Mouse (Mus musculus): ENCODE measurements around the gene B4galt2. TPM values are rescaled to one million over a fixed set of nuclear protein-coding genes. Genes with fewer than 3 reads are reported as not detected.

The B4galt2 gene
- polyA plus RNA-seq, 1 experiment from 2014 or later, result 45.5 TPM

DNA sequence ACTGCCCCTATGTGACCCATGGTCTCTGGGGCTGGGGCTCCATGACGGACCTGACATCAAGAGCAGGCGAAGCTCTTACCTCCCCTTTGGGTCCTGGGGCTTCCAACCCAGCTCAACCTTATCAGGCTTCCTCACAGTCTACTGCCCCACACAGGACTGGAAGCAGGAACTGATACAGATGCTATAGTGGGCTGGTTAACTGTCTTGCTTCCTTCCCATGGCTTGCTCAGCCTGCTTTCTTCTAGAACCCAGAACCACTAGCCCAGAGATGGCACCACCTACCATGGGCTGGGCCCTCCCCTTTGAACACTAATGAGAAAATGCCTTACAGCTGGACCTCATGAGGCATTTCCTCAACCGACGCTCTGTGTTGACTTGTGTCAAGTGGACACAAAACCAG, 34.1 kb upstream of the B4galt2 start:
- ATAC-seq (ENCODE audit: low read depth), result no peak
- Histone ChIP-seq H3K4me1 (replicated peaks) (peaks cover 31% of the 10 kb centered on the region), H3K27ac (replicated peaks) (no peak overlapping the region), H3K9me3 (no peaks in the 10 kb centered on the region), H3K9ac (no peak overlapping the region), H3K4me3 (no peak overlapping the region), H3K36me3 (0 out of 2 replicates have a peak, but pooled peaks cover under 1% of the 10 kb centered on the region), H3K4me2 (no peak overlapping the region), H3K27me3 (no peaks in the 10 kb centered on the region; the same call in 1 of the 2 replicates)
- WGBS, result 95% methylated on average over 4 of the region's 4 CpGs

DNA sequence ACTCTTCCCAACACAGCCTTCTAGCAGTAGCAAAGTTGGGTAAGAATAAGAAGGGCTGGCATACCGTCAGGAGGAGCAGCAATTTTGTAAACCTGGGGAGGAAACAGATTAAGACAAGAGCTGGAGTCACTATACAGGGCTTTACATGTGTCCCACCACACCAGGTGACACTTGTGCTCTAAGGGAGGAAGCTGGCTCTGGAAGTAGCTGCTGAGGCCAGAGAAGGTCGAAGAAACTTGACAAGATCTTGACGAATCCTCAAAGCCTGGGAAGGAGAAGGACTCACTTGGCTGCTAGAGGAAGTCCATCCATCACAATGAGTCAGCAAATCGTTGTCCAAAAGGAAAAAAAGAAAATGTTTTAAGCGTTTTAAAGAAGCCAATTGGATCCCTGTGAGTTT, 33.1 kb upstream of the B4galt2 start:
- H3K36me3 ChIP-seq, result peaks cover 10% of the 10 kb centered on the region
- ATAC-seq (ENCODE audit: low read depth), result no peak
- no peaks in the 10 kb centered on the region for H3K9me3 ChIP-seq
- no peak overlapping the region for H3K9ac ChIP-seq
- WGBS, result 88% methylated on average over 5 of the region's 5 CpGs
- no peaks in the 10 kb centered on the region; the same call in 1 of the 2 replicates for H3K27me3 ChIP-seq
- no peak overlapping the region for H3K27ac ChIP-seq (replicated peaks)
- H3K4me2 ChIP-seq, result peak overlapping the region; percentile 100
- peaks cover 41% of the 10 kb centered on the region for H3K4me1 ChIP-seq (replicated peaks)
- H3K4me3 ChIP-seq, result no peak overlapping the region

- peak overlapping the region; percentile 100 for H3K4me2 ChIP-seq
- 5% methylated on average over 19 of the region's 19 CpGs for WGBS
- H3K27me3 ChIP-seq, result no peaks in the 10 kb centered on the region
- peak overlapping the region; percentile 63 for H3K4me3 ChIP-seq
- no peaks in the 10 kb centered on the region for H3K9me3 ChIP-seq
- ATAC-seq (ENCODE audit: low read depth), result no peak
- H3K9ac ChIP-seq, result peak overlapping the region; percentile 96
- H3K27ac ChIP-seq (replicated peaks), result peak overlapping the region; percentile 85
- peaks cover 49% of the 10 kb centered on the region for H3K4me1 ChIP-seq (replicated peaks)
- peaks cover 18% of the 10 kb centered on the region for H3K36me3 ChIP-seq
Observed at GRCm38 (mm10) chr4:117915489-117916105, 32.3 kb upstream of the B4galt2 start.

DNA sequence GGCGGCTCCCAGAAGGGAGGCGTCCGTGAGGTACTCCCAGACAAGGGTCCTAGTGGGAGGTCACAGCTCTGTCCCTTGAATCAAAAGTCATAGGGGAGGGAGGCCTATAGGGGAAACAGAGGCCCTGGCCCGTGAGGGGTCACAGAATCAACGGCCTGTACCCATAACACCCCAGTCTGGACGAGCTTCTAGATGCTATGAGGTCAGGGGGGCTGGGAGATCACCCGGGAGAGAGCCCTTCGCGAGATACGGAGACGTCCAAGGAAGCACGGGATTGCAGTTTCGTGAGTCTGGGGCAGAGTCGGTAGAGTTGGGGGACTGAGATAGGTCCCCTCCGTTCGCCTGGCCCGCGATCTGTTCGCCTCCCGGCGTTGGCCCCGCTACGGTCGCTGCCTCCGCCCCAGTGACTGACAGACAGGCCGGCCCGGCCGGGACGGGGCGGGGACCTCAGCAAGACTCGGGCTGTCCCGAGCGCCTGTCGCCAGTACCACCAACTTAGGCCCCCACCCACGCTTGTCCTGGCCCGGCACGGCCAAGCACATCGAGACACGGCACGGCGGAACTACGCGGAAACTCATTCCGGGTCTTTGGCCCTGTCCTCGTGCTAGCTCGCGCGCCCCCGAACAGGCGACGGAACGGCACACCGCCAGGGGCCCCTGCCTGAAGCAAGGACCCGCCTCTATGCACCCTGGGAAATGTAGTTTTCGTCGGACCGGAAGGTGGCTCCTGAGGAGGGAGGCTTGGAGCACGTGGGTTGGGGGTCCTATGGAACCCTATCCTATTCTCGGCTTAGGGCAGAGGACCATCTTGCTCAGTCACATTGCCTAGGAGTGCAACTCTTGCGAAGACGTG, 31.5 kb upstream of the B4galt2 start, which contains the start of gene Ipo13:
Ipo13 (minus strand) TSS at position 409 of the 852 bp plus-strand sequence.
- WGBS, result under 1% methylated on average over 61 of the region's 61 CpGs

DNA sequence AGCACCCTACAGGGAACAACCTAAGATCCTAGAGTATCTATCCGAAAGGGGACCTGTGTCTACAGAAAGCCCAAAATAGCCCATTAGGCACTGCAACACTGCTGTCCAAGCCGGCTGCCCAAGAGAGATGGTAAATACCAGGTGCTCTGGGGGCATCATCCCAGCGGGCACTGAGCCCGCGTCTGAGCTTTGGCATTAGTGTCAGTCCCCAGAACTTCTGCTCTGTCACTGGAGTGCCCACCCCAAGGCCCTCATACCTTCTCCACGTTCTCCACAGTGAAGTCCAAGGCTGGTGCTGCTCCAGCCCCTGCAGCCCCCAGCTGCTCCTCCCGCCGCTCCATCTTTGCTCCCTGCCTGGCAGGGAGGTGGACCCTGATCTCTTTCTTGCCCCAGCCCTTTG, 30.7 kb upstream of the B4galt2 start:
- H3K27me3 ChIP-seq, result no peaks in the 10 kb centered on the region
- H3K9me3 ChIP-seq, result no peaks in the 10 kb centered on the region
- H3K9ac ChIP-seq, result peak overlapping the region; percentile 96
- 17% methylated on average over 8 of the region's 8 CpGs for WGBS
- peaks cover 64% of the 10 kb centered on the region for H3K4me1 ChIP-seq (replicated peaks)
- peaks cover 23% of the 10 kb centered on the region for H3K36me3 ChIP-seq
- H3K4me3 ChIP-seq, result peak overlapping the region; percentile 63
- H3K4me2 ChIP-seq, result peak overlapping the region; percentile 100
- H3K27ac ChIP-seq (replicated peaks), result 0 out of 2 replicates have a peak overlapping the region, but pooled peaks have one; percentile 85
- ATAC-seq (ENCODE audit: low read depth), result no peak

More for the DNA sequence above, 31.5 kb upstream of the B4galt2 start, which contains the start of gene Ipo13:
- Histone ChIP-seq H3K4me1 (replicated peaks) (peaks cover 56% of the 10 kb centered on the region), H3K4me3 (peak within 1 kb of the TSS; percentile 63), H3K27me3 (no peaks in the 10 kb centered on the region), H3K9ac (peak within 1 kb of the TSS; percentile 96), H3K9me3 (no peaks in the 10 kb centered on the region), H3K4me2 (peak within 1 kb of the TSS; percentile 100), H3K36me3 (peaks cover 23% of the 10 kb centered on the region), H3K27ac (replicated peaks) (peak within 1 kb of the TSS; percentile 85)
- ATAC-seq (ENCODE audit: low read depth), result peak; percentile 96

GRCm38 (mm10) chr4:117913421-117913820, 30.1 kb upstream of the B4galt2 start:
- peaks cover 70% of the 10 kb centered on the region for H3K4me1 ChIP-seq (replicated peaks)
- H3K27me3 ChIP-seq, result no peaks in the 10 kb centered on the region
- H3K4me3 ChIP-seq, result peak overlapping the region; percentile 63
- peak overlapping the region; percentile 100 for H3K4me2 ChIP-seq
- no peak overlapping the region for H3K27ac ChIP-seq (replicated peaks)
- no peak for ATAC-seq (ENCODE audit: low read depth)
- no peaks in the 10 kb centered on the region for H3K9me3 ChIP-seq
- peaks cover 23% of the 10 kb centered on the region for H3K36me3 ChIP-seq
- peak overlapping the region; percentile 96 for H3K9ac ChIP-seq
- WGBS, result 50% methylated on average over 3 of the region's 3 CpGs

- H3K4me1 ChIP-seq (replicated peaks), result peaks cover 77% of the 10 kb centered on the region
- H3K36me3 ChIP-seq, result peaks cover 23% of the 10 kb centered on the region
- no peak overlapping the region for H3K27ac ChIP-seq (replicated peaks)
- peak overlapping the region; percentile 100 for H3K4me2 ChIP-seq
- H3K9me3 ChIP-seq, result no peaks in the 10 kb centered on the region
- H3K4me3 ChIP-seq, result peak overlapping the region; percentile 63
- peak overlapping the region; percentile 96 for H3K9ac ChIP-seq
- no peak for ATAC-seq (ENCODE audit: low read depth)
- 52% methylated on average over 7 of the region's 7 CpGs for WGBS
- H3K27me3 ChIP-seq, result no peaks in the 10 kb centered on the region
Observed at GRCm38 (mm10) chr4:117912685-117913273, 29.5 kb upstream of the B4galt2 start.

GRCm38 (mm10) chr4:117912131-117912561, 28.9 kb upstream of the B4galt2 start:
- WGBS, result 90% methylated on average over 13 of the region's 13 CpGs
- Histone ChIP-seq H3K9me3 (no peaks in the 10 kb centered on the region), H3K9ac (peak overlapping the region; percentile 96; the same call in 1 of the 2 replicates), H3K36me3 (peaks cover 23% of the 10 kb centered on the region), H3K4me2 (peak overlapping the region; percentile 100), H3K4me3 (0 out of 2 replicates have a peak overlapping the region, but pooled peaks have one; percentile 63), H3K27me3 (no peaks in the 10 kb centered on the region), H3K27ac (replicated peaks) (no peak overlapping the region), H3K4me1 (replicated peaks) (peaks cover 81% of the 10 kb centered on the region)
- no peak for ATAC-seq (ENCODE audit: low read depth)

DNA sequence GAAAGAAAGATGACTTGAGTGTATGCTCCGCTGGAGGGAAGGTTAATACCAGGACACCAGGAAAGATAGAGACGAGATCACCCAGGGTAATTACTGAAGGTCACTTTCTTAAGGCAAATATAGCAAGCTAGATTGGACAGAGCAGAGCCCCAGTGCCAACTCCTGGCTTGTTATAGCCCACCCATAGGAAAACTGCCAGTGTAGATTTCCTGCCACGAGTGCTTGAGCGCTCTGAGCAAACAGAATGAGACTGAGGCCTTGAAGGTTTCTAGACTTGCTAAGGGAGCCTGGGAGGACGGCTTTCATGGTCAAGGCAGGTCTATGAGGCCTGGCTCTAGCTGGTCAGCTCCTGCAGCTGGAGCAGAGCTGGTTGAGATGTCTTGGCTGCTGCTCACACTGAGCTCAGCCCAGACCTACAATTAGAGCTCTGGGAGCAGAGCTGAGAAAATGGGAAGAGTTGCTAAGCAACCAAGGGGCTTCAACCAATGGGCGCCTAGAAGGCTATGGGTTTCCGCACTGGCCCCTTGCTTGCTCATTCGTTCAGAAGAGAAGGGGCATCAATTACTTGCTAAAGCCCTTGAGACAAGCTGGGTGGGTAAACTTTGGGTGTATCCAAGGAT, 25.7 kb upstream of the B4galt2 start:
- WGBS, result 50% methylated on average over 8 of the region's 8 CpGs
- Histone ChIP-seq H3K9ac (peak overlapping the region; percentile 60), H3K4me2 (peak overlapping the region; percentile 56), H3K4me1 (replicated peaks) (peaks cover 65% of the 10 kb centered on the region), H3K27me3 (no peaks in the 10 kb centered on the region), H3K9me3 (no peaks in the 10 kb centered on the region), H3K4me3 (peak overlapping the region; percentile 24), H3K36me3 (peaks cover 46% of the 10 kb centered on the region), H3K27ac (replicated peaks) (peak overlapping the region; percentile 89)
- ATAC-seq (ENCODE audit: low read depth), result peak; percentile 86

GRCm38 (mm10) chr4:117906196-117906595, 22.9 kb upstream of the B4galt2 start:
- Histone ChIP-seq H3K4me3 (no peak overlapping the region), H3K9ac (no peak overlapping the region), H3K4me2 (no peak overlapping the region), H3K27ac (replicated peaks) (no peak overlapping the region), H3K9me3 (no peaks in the 10 kb centered on the region), H3K36me3 (peaks cover 62% of the 10 kb centered on the region), H3K27me3 (no peaks in the 10 kb centered on the region), H3K4me1 (replicated peaks) (peaks cover 38% of the 10 kb centered on the region)
- no peak for ATAC-seq (ENCODE audit: low read depth)
- WGBS, result 91% methylated on average over 3 of the region's 3 CpGs

GRCm38 (mm10) chr4:117904761-117905160, 21.5 kb upstream of the B4galt2 start:
- Histone ChIP-seq H3K27me3 (no peaks in the 10 kb centered on the region), H3K27ac (replicated peaks) (no peak overlapping the region), H3K4me1 (replicated peaks) (peaks cover 24% of the 10 kb centered on the region), H3K9ac (no peak overlapping the region), H3K4me3 (no peak overlapping the region), H3K9me3 (no peaks in the 10 kb centered on the region), H3K4me2 (no peak overlapping the region), H3K36me3 (peaks cover 65% of the 10 kb centered on the region)
- ATAC-seq (ENCODE audit: low read depth), result no peak
- WGBS, result 91% methylated on average over 8 of the region's 8 CpGs

Data from neural tube, embryonic 13.5 days (tissue).